ENCODE assay signal across 13 mouse cellular contexts in the genomic region with DNA sequence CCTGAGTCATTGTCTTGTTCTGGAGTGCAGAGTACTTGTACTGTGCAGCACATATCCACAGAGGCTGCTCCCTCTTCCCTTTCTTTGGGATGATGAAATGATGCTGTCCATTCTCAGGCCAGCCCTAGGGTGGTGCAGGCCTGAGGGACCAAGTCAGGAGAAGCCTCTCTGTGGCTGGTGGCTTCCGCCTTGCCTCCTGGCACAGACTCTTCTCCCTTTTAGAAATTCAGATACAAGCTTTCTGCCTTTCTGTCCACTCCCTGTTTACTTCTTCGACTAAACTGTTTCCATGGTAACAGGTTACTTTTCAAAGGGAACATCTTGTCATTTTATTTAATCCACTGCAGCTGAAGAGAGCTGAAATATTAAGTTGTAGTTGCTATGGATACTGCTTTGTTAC.
DNase-seq lines count a peak whose midpoint lies in the region; ATAC-seq and TF ChIP-seq lines count a peak whose summit lies in the region.
"Had no signal": no experiment of that assay in that cellular context is flagged by ENCODE, and none has a peak within 500 bp of the region (broad histone marks: within the 10 kb centered on the region; RNA-seq: fewer than 3 reads in every experiment).

No protein-coding gene starts in this region.

- no peak for DNase-seq in cerebellum, adult 2 months
- DNase-seq in cerebellum, postnatal 14 days = no peak
- no peak for DNase-seq in heart, embryonic 10.5 days (ENCODE audit: low spot score)
- no peak for DNase-seq in forebrain, postnatal 0 days
- peak; percentile 25 for DNase-seq in heart, postnatal 25 days (ENCODE audit: low spot score)
- no peak for DNase-seq in kidney, postnatal 4 days
- DNase-seq: adrenal gland, adult 2 months; cerebellum, postnatal 10 days; lung, postnatal 4 days had no signal

- H3K4me3 ChIP-seq in cerebellum, adult 2 months (replicated peaks; ENCODE audit: insufficient read depth, low read depth, low read length) = no peak overlapping the region
- no peak overlapping the region for H3K4me3 ChIP-seq in heart, embryonic 10.5 days
- no peak overlapping the region for H3K4me3 ChIP-seq in heart, embryonic 12.5 days
- no peak overlapping the region for H3K4me3 ChIP-seq in forebrain, postnatal 0 days (ENCODE audit: low read depth, low read length)
- H3K4me3 ChIP-seq: embryonic facial prominence, embryonic 12.5 days; liver, embryonic 12.5 days had no signal

- 28% methylated on average over 2 of the region's 2 CpGs for WGBS in cerebellum, adult 2 months
- 85% methylated on average over 2 of the region's 2 CpGs for WGBS in heart, embryonic 10.5 days
- WGBS in heart, embryonic 12.5 days = 85% methylated on average over 2 of the region's 2 CpGs
- WGBS in forebrain, postnatal 0 days = 34% methylated on average over 2 of the region's 2 CpGs

- H3K4me2 ChIP-seq in heart, embryonic 12.5 days = no peak overlapping the region
- no peak overlapping the region for H3K4me2 ChIP-seq in forebrain, postnatal 0 days (ENCODE audit: low read depth)
- H3K4me2 ChIP-seq: embryonic facial prominence, embryonic 12.5 days; liver, embryonic 12.5 days had no signal

- intact Hi-C loops in heart, postnatal 25 days (cut with DNase I) = no loop called here

- H3K27me3 ChIP-seq in cerebellum, adult 2 months (ENCODE audit: control insufficient read depth, insufficient read depth, low read length) = no peaks in the 10 kb centered on the region
- no peaks in the 10 kb centered on the region for H3K27me3 ChIP-seq in heart, embryonic 10.5 days (ENCODE audit: insufficient read depth, poor library complexity, severe bottlenecking)
- H3K27me3 ChIP-seq in heart, embryonic 12.5 days (replicated peaks) = no peaks in the 10 kb centered on the region
- H3K27me3 ChIP-seq in forebrain, postnatal 0 days (ENCODE audit: insufficient read depth, low read length) = no peaks in the 10 kb centered on the region
- H3K27me3 ChIP-seq: embryonic facial prominence, embryonic 12.5 days; liver, embryonic 12.5 days had no signal

- H3K27ac ChIP-seq in cerebellum, adult 2 months (ENCODE audit: insufficient read depth, low read length) = 0 out of 2 replicates have a peak overlapping the region, but pooled peaks have one; percentile 64
- H3K27ac ChIP-seq in heart, embryonic 10.5 days = peak overlapping the region; percentile 47; the same call in 1 of the 2 replicates
- no peak overlapping the region for H3K27ac ChIP-seq in heart, embryonic 12.5 days (ENCODE audit: poor library complexity, severe bottlenecking)
- peak overlapping the region; percentile 57; the same call in 1 of the 2 replicates for H3K27ac ChIP-seq in forebrain, postnatal 0 days (ENCODE audit: low read depth, low read length)
- H3K27ac ChIP-seq: embryonic facial prominence, embryonic 12.5 days; liver, embryonic 12.5 days had no signal

- no peak for TF ChIP-seq POLR2A in cerebellum, adult 2 months (IDR thresholded peaks at IDR 0.05; ENCODE audit: borderline replicate concordance, insufficient read depth, low read length)

- H3K4me1 ChIP-seq in cerebellum, adult 2 months (ENCODE audit: control insufficient read depth, insufficient read depth, low read length) = peaks cover 9% of the 10 kb centered on the region
- H3K4me1 ChIP-seq in heart, embryonic 10.5 days = peaks cover 15% of the 10 kb centered on the region
- peaks cover 25% of the 10 kb centered on the region for H3K4me1 ChIP-seq in heart, embryonic 12.5 days (replicated peaks)
- peaks cover 11% of the 10 kb centered on the region; the same call in 1 of the 2 replicates for H3K4me1 ChIP-seq in forebrain, postnatal 0 days (ENCODE audit: insufficient read depth)
- H3K4me1 ChIP-seq: embryonic facial prominence, embryonic 12.5 days had no signal

- no peak for TF ChIP-seq CTCF in cerebellum, adult 2 months (IDR thresholded peaks at IDR 0.05; ENCODE audit: borderline replicate concordance, insufficient read depth, low read depth, low read length)
- no peak for TF ChIP-seq CTCF in forebrain, postnatal 0 days (IDR thresholded peaks at IDR 0.05; ENCODE audit: low read depth)

- H3K9me3 ChIP-seq in heart, embryonic 10.5 days = no peaks in the 10 kb centered on the region
- no peaks in the 10 kb centered on the region for H3K9me3 ChIP-seq in heart, embryonic 12.5 days (replicated peaks)
- H3K9me3 ChIP-seq in forebrain, postnatal 0 days (ENCODE audit: low read length) = no peaks in the 10 kb centered on the region
- H3K9me3 ChIP-seq: embryonic facial prominence, embryonic 12.5 days; liver, embryonic 12.5 days had no signal

- H3K36me3 ChIP-seq in heart, embryonic 10.5 days = peaks cover 4% of the 10 kb centered on the region; the same call in 1 of the 2 replicates
- H3K36me3 ChIP-seq in heart, embryonic 12.5 days = peaks cover 5% of the 10 kb centered on the region
- H3K36me3 ChIP-seq in forebrain, postnatal 0 days (ENCODE audit: insufficient read depth) = no peaks in the 10 kb centered on the region
- H3K36me3 ChIP-seq: liver, embryonic 12.5 days had no signal

- H3K9ac ChIP-seq in heart, embryonic 12.5 days = no peak overlapping the region
- H3K9ac ChIP-seq in forebrain, postnatal 0 days = no peak overlapping the region
- H3K9ac ChIP-seq: embryonic facial prominence, embryonic 12.5 days; liver, embryonic 12.5 days had no signal

- no peak for ATAC-seq in heart, embryonic 12.5 days (ENCODE audit: insufficient number of reproducible peaks, low FRiP score)
- ATAC-seq in forebrain, postnatal 0 days = peak; percentile 47; the same call in 1 of the 2 replicates
- ATAC-seq in cerebellum, adult (ENCODE audit: insufficient number of reproducible peaks, low FRiP score, low TSS enrichment) = no peak
- ATAC-seq: liver, embryonic 12.5 days had no signal
